Mouse (Mus musculus) testis, postnatal 10 days (tissue): ENCODE data around the gene Fam3c.

Source experiments
- DNase-seq: peaks from one replicate; pipeline ENCODE4 v3.0.0; 2021; ENCODE audit warnings: low spot score

Fam3c gene

GRCm38 (mm10) chr6:22354031-22354430, 2.0 kb downstream of the Fam3c start:
- DNase-seq, result no peak

GRCm38 (mm10) chr6:22351551-22351950, 4.5 kb downstream of the Fam3c start:
- DNase-seq, result no peak

GRCm38 (mm10) chr6:22350239-22350571, 5.8 kb downstream of the Fam3c start:
- DNase-seq, result no peak

- DNase-seq, result no peak
These were observed 6.4 kb downstream of the Fam3c start for GRCm38 (mm10) chr6:22349531-22350238.

- no peak for DNase-seq
These were observed 7.1 kb downstream of the Fam3c start for GRCm38 (mm10) chr6:22348975-22349374.

- DNase-seq, result no peak
These were observed 7.9 kb downstream of the Fam3c start for GRCm38 (mm10) chr6:22348130-22348529.

GRCm38 (mm10) chr6:22347132-22347902, 8.7 kb downstream of the Fam3c start:
- no peak for DNase-seq

GRCm38 (mm10) chr6:22344443-22344842, 11.6 kb downstream of the Fam3c start:
- no peak for DNase-seq

- DNase-seq, result no peak
These were observed 12.3 kb downstream of the Fam3c start for GRCm38 (mm10) chr6:22343706-22344105.

GRCm38 (mm10) chr6:22343292-22343691, 12.8 kb downstream of the Fam3c start:
- DNase-seq, result no peak

GRCm38 (mm10) chr6:22340779-22341178, 15.3 kb downstream of the Fam3c start:
- no peak for DNase-seq

GRCm38 (mm10) chr6:22339763-22340542, 16.1 kb downstream of the Fam3c start:
- DNase-seq, result no peak

- DNase-seq, result no peak
These were observed 23.5 kb downstream of the Fam3c start for GRCm38 (mm10) chr6:22332548-22332947.

- no peak for DNase-seq
These were observed 25.7 kb downstream of the Fam3c start for GRCm38 (mm10) chr6:22330169-22330960.

- no peak for DNase-seq
These were observed 28.1 kb downstream of the Fam3c start for GRCm38 (mm10) chr6:22327931-22328330.

- no peak for DNase-seq
These were observed 29.0 kb downstream of the Fam3c start for GRCm38 (mm10) chr6:22327091-22327490.

GRCm38 (mm10) chr6:22326289-22326688, 29.8 kb downstream of the Fam3c start:
- no peak for DNase-seq

GRCm38 (mm10) chr6:22325364-22326072, 30.5 kb downstream of the Fam3c start:
- peak; percentile 89 for DNase-seq

- no peak for DNase-seq
These were observed 58.0 kb downstream of the Fam3c start for GRCm38 (mm10) chr6:22298059-22298458.

GRCm38 (mm10) chr6:22297028-22297427, 59.0 kb downstream of the Fam3c start:
- no peak for DNase-seq

- DNase-seq, result no peak
These were observed 62.1 kb downstream of the Fam3c start for GRCm38 (mm10) chr6:22293922-22294321.
